Mouse (Mus musculus): Measurements from ENCODE around the gene Pigo. TPM values are rescaled to one million over a fixed set of nuclear protein-coding genes. Genes with fewer than 3 reads are reported as not detected.

Pigo gene
- polyA plus RNA-seq, 1 experiment = 8.0 TPM

GRCm38 (mm10) chr4:43030780-43031230 is 5.2 kb upstream of the Pigo start:
- Histone ChIP-seq H3K79me2 (ENCODE audit: control insufficient read depth, insufficient read depth) (peaks cover 9% of the 10 kb centered on the region), H3K27me3 (ENCODE audit: control insufficient read depth, insufficient read depth, insufficient read length) (no peaks in the 10 kb centered on the region), H3K4me3 (peak overlapping the region; percentile 67), H3K36me3 (ENCODE audit: control insufficient read depth, insufficient read depth) (peaks cover 16% of the 10 kb centered on the region), H3ac (ENCODE audit: control insufficient read depth, insufficient read length) (peak overlapping the region; percentile 70), H3K4me2 (ENCODE audit: low read depth) (peak overlapping the region; percentile 90)
- TF ChIP-seq MYOG (IDR thresholded peaks at IDR 0.05; ENCODE audit: control insufficient read depth in 1 of 3, insufficient read depth in 1 of 3, insufficient read length in 2 of 3, low read depth in 2 of 3) = no peak
- no peak for TF ChIP-seq E2F4 (IDR thresholded peaks at IDR 0.05; ENCODE audit: insufficient read depth)
- TF ChIP-seq USF1 (IDR thresholded peaks at IDR 0.05; ENCODE audit: low read depth) = no peak

GRCm38 (mm10) chr4:43030352-43030751 is 4.7 kb upstream of the Pigo start:
- Histone ChIP-seq H3ac (ENCODE audit: control insufficient read depth, insufficient read length) (peak overlapping the region; percentile 70), H3K79me2 (ENCODE audit: control insufficient read depth, insufficient read depth) (peaks cover 9% of the 10 kb centered on the region), H3K27me3 (ENCODE audit: control insufficient read depth, insufficient read depth, insufficient read length) (no peaks in the 10 kb centered on the region), H3K4me3 (peak overlapping the region; percentile 67), H3K36me3 (ENCODE audit: control insufficient read depth, insufficient read depth) (peaks cover 16% of the 10 kb centered on the region), H3K4me2 (ENCODE audit: low read depth) (peak overlapping the region; percentile 90)
- no peak for TF ChIP-seq POLR2AphosphoS2 (IDR thresholded peaks at IDR 0.05; ENCODE audit: insufficient read length, low read depth)
- TF ChIP-seq E2F4 (IDR thresholded peaks at IDR 0.05; ENCODE audit: insufficient read depth) = no peak
- no peak for TF ChIP-seq TCF3 (IDR thresholded peaks at IDR 0.05; ENCODE audit: insufficient read length, low read depth)
- TF ChIP-seq MAX (IDR thresholded peaks at IDR 0.05; ENCODE audit: low read depth) = no peak
- TF ChIP-seq POLR2A (IDR thresholded peaks at IDR 0.05; ENCODE audit: insufficient read length, low read depth) = no peak

GRCm38 (mm10) chr4:43029749-43030148 is 4.1 kb upstream of the Pigo start:
- peaks cover 9% of the 10 kb centered on the region for H3K79me2 ChIP-seq (ENCODE audit: control insufficient read depth, insufficient read depth)
- peak overlapping the region; percentile 90 for H3K4me2 ChIP-seq (ENCODE audit: low read depth)
- H3K4me3 ChIP-seq = peak overlapping the region; percentile 67
- H3K27me3 ChIP-seq (ENCODE audit: control insufficient read depth, insufficient read depth, insufficient read length) = no peaks in the 10 kb centered on the region
- no peak for TF ChIP-seq REST (IDR thresholded peaks at IDR 0.05; ENCODE audit: insufficient read depth, insufficient read length)
- TF ChIP-seq POLR2AphosphoS2 (IDR thresholded peaks at IDR 0.05; ENCODE audit: insufficient read length, low read depth) = no peak
- TF ChIP-seq MAX (IDR thresholded peaks at IDR 0.05; ENCODE audit: low read depth) = no peak
- no peak for TF ChIP-seq E2F4 (IDR thresholded peaks at IDR 0.05; ENCODE audit: insufficient read depth)
- no peak for TF ChIP-seq TCF12 (IDR thresholded peaks at IDR 0.05; ENCODE audit: insufficient read depth, poor library complexity, severe bottlenecking)
- TF ChIP-seq POLR2A (IDR thresholded peaks at IDR 0.05; ENCODE audit: insufficient read length, low read depth) = no peak
- TF ChIP-seq CEBPB (IDR thresholded peaks at IDR 0.05; ENCODE audit: insufficient read depth, poor library complexity, severe bottlenecking) = no peak
- no peak for TF ChIP-seq USF1 (IDR thresholded peaks at IDR 0.05; ENCODE audit: low read depth)
- no peak for TF ChIP-seq TCF3 (IDR thresholded peaks at IDR 0.05; ENCODE audit: insufficient read length, low read depth)
- no peak for TF ChIP-seq MYOG (IDR thresholded peaks at IDR 0.05; ENCODE audit: control insufficient read depth in 1 of 3, insufficient read depth in 1 of 3, insufficient read length in 2 of 3, low read depth in 2 of 3)
- TF ChIP-seq SRF (IDR thresholded peaks at IDR 0.05; ENCODE audit: control insufficient read depth, insufficient read length, low read depth) = no peak
- TF ChIP-seq MYOD1 (IDR thresholded peaks at IDR 0.05; ENCODE audit: control insufficient read depth in 1 of 3, insufficient read length in 2 of 3, low read depth in 2 of 3) = no peak
- peaks cover 13% of the 10 kb centered on the region for H3K36me3 ChIP-seq (ENCODE audit: control insufficient read depth, insufficient read depth)
- no peak overlapping the region for H3ac ChIP-seq (ENCODE audit: control insufficient read depth, insufficient read length)

GRCm38 (mm10) chr4:43029121-43029520 is 3.5 kb upstream of the Pigo start:
- Histone ChIP-seq H3K36me3 (ENCODE audit: control insufficient read depth, insufficient read depth) (peaks cover 6% of the 10 kb centered on the region), H3K4me2 (ENCODE audit: low read depth) (no peak overlapping the region), H3K4me3 (no peak overlapping the region), H3ac (ENCODE audit: control insufficient read depth, insufficient read length) (no peak overlapping the region), H3K79me2 (ENCODE audit: control insufficient read depth, insufficient read depth) (peaks cover 9% of the 10 kb centered on the region), H3K27me3 (ENCODE audit: control insufficient read depth, insufficient read depth, insufficient read length) (no peaks in the 10 kb centered on the region)
- TF ChIP-seq POLR2AphosphoS2 (IDR thresholded peaks at IDR 0.05; ENCODE audit: insufficient read length, low read depth) (no peak), CEBPB (IDR thresholded peaks at IDR 0.05; ENCODE audit: insufficient read depth, poor library complexity, severe bottlenecking) (no peak), TCF12 (IDR thresholded peaks at IDR 0.05; ENCODE audit: insufficient read depth, poor library complexity, severe bottlenecking) (no peak), POLR2A (IDR thresholded peaks at IDR 0.05; ENCODE audit: insufficient read length, low read depth) (no peak), TCF3 (IDR thresholded peaks at IDR 0.05; ENCODE audit: insufficient read length, low read depth) (no peak), SRF (IDR thresholded peaks at IDR 0.05; ENCODE audit: control insufficient read depth, insufficient read length, low read depth) (no peak), USF1 (IDR thresholded peaks at IDR 0.05; ENCODE audit: low read depth) (no peak), MAX (IDR thresholded peaks at IDR 0.05; ENCODE audit: low read depth) (no peak), E2F4 (IDR thresholded peaks at IDR 0.05; ENCODE audit: insufficient read depth) (no peak), REST (IDR thresholded peaks at IDR 0.05; ENCODE audit: insufficient read depth, insufficient read length) (no peak), MYOG (IDR thresholded peaks at IDR 0.05; ENCODE audit: control insufficient read depth in 1 of 3, insufficient read depth in 1 of 3, insufficient read length in 2 of 3, low read depth in 2 of 3) (no peak), MYOD1 (IDR thresholded peaks at IDR 0.05; ENCODE audit: control insufficient read depth in 1 of 3, insufficient read length in 2 of 3, low read depth in 2 of 3) (no peak)

GRCm38 (mm10) chr4:43024673-43025072 is 946 bp downstream of the Pigo start:
- TF ChIP-seq TCF12 (IDR thresholded peaks at IDR 0.05; ENCODE audit: insufficient read depth, poor library complexity, severe bottlenecking) (no peak), MAX (IDR thresholded peaks at IDR 0.05; ENCODE audit: low read depth) (no peak), SRF (IDR thresholded peaks at IDR 0.05; ENCODE audit: control insufficient read depth, insufficient read length, low read depth) (no peak), E2F4 (IDR thresholded peaks at IDR 0.05; ENCODE audit: insufficient read depth) (no peak), CEBPB (IDR thresholded peaks at IDR 0.05; ENCODE audit: insufficient read depth, poor library complexity, severe bottlenecking) (no peak), USF1 (IDR thresholded peaks at IDR 0.05; ENCODE audit: low read depth) (no peak), TCF3 (IDR thresholded peaks at IDR 0.05; ENCODE audit: insufficient read length, low read depth) (no peak), MYOG (IDR thresholded peaks at IDR 0.05; ENCODE audit: control insufficient read depth in 1 of 3, insufficient read depth in 1 of 3, insufficient read length in 2 of 3, low read depth in 2 of 3) (no peak), REST (IDR thresholded peaks at IDR 0.05; ENCODE audit: insufficient read depth, insufficient read length) (no peak), MYOD1 (IDR thresholded peaks at IDR 0.05; ENCODE audit: control insufficient read depth in 1 of 3, insufficient read length in 2 of 3, low read depth in 2 of 3) (no peak), POLR2A (IDR thresholded peaks at IDR 0.05; ENCODE audit: insufficient read length, low read depth) (no peak), POLR2AphosphoS2 (IDR thresholded peaks at IDR 0.05; ENCODE audit: insufficient read length, low read depth) (no peak)
- peak overlapping the region; percentile 95 for H3K4me2 ChIP-seq (ENCODE audit: low read depth)
- H3K4me3 ChIP-seq = peak overlapping the region; percentile 32
- no peaks in the 10 kb centered on the region for H3K27me3 ChIP-seq (ENCODE audit: control insufficient read depth, insufficient read depth, insufficient read length)
- no peaks in the 10 kb centered on the region for H3K79me2 ChIP-seq (ENCODE audit: control insufficient read depth, insufficient read depth)
- no peak overlapping the region for H3ac ChIP-seq (ENCODE audit: control insufficient read depth, insufficient read length)
- H3K36me3 ChIP-seq (ENCODE audit: control insufficient read depth, insufficient read depth) = no peaks in the 10 kb centered on the region
